Mouse (Mus musculus): ENCODE measurements around the gene Klhl22.
A peak's percentile ranks its signal among the peaks of the same experiment; 100 is the strongest.

Klhl22 gene

GRCm38 (mm10) chr16:17758902-17759301, 516 bp upstream of the Klhl22 start:
- peak; percentile 45 for DNase-seq

GRCm38 (mm10) chr16:17759813-17760321, 449 bp downstream of the Klhl22 start:
- peak; percentile 64 for DNase-seq

- DNase-seq, result peak; percentile 49
Observed at GRCm38 (mm10) chr16:17760657-17761056, 1.2 kb downstream of the Klhl22 start.

- DNase-seq, result peak; percentile 38
Observed at GRCm38 (mm10) chr16:17761074-17761473, 1.7 kb downstream of the Klhl22 start.

GRCm38 (mm10) chr16:17764108-17764511, 4.7 kb downstream of the Klhl22 start:
- DNase-seq, result peak; percentile 40

GRCm38 (mm10) chr16:17768834-17769233, 9.4 kb downstream of the Klhl22 start:
- no peak for DNase-seq

- DNase-seq, result peak; percentile 24
Observed at GRCm38 (mm10) chr16:17771117-17771865, 11.9 kb downstream of the Klhl22 start.

GRCm38 (mm10) chr16:17776828-17777227, 17.4 kb downstream of the Klhl22 start:
- DNase-seq, result peak; percentile 47

GRCm38 (mm10) chr16:17778223-17778622, 18.8 kb downstream of the Klhl22 start:
- no peak for DNase-seq

GRCm38 (mm10) chr16:17779692-17780091, 20.3 kb downstream of the Klhl22 start:
- no peak for DNase-seq

GRCm38 (mm10) chr16:17785337-17785736, 25.9 kb downstream of the Klhl22 start:
- DNase-seq, result no peak

GRCm38 (mm10) chr16:17792728-17793127, 33.3 kb downstream of the Klhl22 start:
- DNase-seq, result no peak

GRCm38 (mm10) chr16:17794047-17794446, 34.6 kb downstream of the Klhl22 start:
- DNase-seq, result no peak

- no peak for DNase-seq
Observed at GRCm38 (mm10) chr16:17795643-17796042, 36.2 kb downstream of the Klhl22 start.

- no peak for DNase-seq
Observed at GRCm38 (mm10) chr16:17796519-17796918, 37.1 kb downstream of the Klhl22 start.

GRCm38 (mm10) chr16:17796971-17797811, 37.8 kb downstream of the Klhl22 start, which contains the start of gene Scarf2:
TSS of gene Scarf2 (plus strand) at chr16:17797282.
- DNase-seq, result peak; percentile 84

- no peak for DNase-seq
Observed at GRCm38 (mm10) chr16:17797812-17798311, 38.4 kb downstream of the Klhl22 start.

GRCm38 (mm10) chr16:17798321-17799180, 39.1 kb downstream of the Klhl22 start:
- peak; percentile 86 for DNase-seq

GRCm38 (mm10) chr16:17799584-17799983, 40.2 kb downstream of the Klhl22 start:
- DNase-seq, result no peak

- no peak for DNase-seq
Observed at GRCm38 (mm10) chr16:17801777-17802455, 42.5 kb downstream of the Klhl22 start.

GRCm38 (mm10) chr16:17802456-17802838, 43.0 kb downstream of the Klhl22 start:
- DNase-seq, result no peak
